ENCODE assay signal across 17 mouse cellular contexts in the genomic region with DNA sequence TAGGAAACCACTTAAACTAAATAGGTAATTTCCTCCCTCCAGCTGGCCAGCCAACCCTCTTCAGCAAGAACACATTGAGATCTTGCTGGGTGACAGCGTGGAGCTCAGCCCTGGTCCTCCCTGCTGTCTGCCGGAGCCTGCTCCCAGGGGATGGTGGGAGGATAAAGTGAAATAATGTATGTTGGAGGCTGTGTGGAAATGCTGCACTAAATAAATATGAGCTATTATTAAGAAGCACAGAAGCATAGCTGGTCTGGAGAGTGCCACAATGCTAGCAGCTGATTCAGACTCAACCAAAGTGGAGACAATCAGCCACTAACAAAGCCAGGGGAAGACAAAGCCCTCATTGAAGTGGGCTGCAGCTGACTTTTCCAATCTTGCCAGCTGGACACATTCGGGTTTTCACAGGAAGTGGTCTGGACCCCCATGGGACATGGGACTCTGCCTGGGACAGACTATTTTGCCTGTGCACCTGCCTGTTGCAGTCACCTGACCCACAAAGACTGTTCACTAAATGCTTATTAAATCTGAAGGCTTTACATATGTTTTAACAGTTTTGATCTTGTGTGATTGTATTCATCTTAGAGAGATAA.
A peak's percentile ranks its signal among the peaks of the same experiment; 100 is the strongest.
DNase-seq lines count a peak whose midpoint lies in the region; ATAC-seq lines count a peak whose summit lies in the region.
"Had no signal": no experiment of that assay in that cellular context is flagged by ENCODE, and none has a peak within 500 bp of the region (broad histone marks: within the 10 kb centered on the region; RNA-seq: fewer than 3 reads in every experiment).

No protein-coding gene starts in this region.

- H3K9ac ChIP-seq in neural tube, embryonic 11.5 days (ENCODE audit: low read length): no peak overlapping the region
- no peak overlapping the region for H3K9ac ChIP-seq in neural tube, embryonic 15.5 days (replicated peaks)
- no peak overlapping the region for H3K9ac ChIP-seq in midbrain, embryonic 13.5 days (replicated peaks)
- H3K9ac ChIP-seq: liver, embryonic 12.5 days; lung, embryonic 15.5 days had no signal

- no peak overlapping the region for H3K4me2 ChIP-seq in neural tube, embryonic 11.5 days (ENCODE audit: low read depth)
- no peak overlapping the region for H3K4me2 ChIP-seq in neural tube, embryonic 15.5 days
- no peak overlapping the region for H3K4me2 ChIP-seq in midbrain, embryonic 13.5 days (replicated peaks)
- H3K4me2 ChIP-seq: heart, embryonic 11.5 days; liver, embryonic 12.5 days; lung, embryonic 15.5 days had no signal

- DNase-seq in heart, adult 11 months: peak; percentile 66
- no peak for DNase-seq in heart, postnatal 10 days
- peak; percentile 13 for DNase-seq in neural tube, embryonic 11.5 days (ENCODE audit: low spot score)
- DNase-seq in layer of hippocampus, postnatal 25 days (ENCODE audit: extremely low spot score in 1 of 2, low spot score in 1 of 2): no peak
- DNase-seq: adrenal gland, postnatal 25 days; cerebellum, adult 9-11 months; gastrocnemius, postnatal 36 days; layer of hippocampus, postnatal 36 days; right cerebral cortex, adult 18-20 months; thymus, adult 18-20 months had no signal

- H3K27ac ChIP-seq in neural tube, embryonic 11.5 days (ENCODE audit: low read depth, low read length): no peak overlapping the region
- H3K27ac ChIP-seq in neural tube, embryonic 15.5 days (replicated peaks): no peak overlapping the region
- no peak overlapping the region for H3K27ac ChIP-seq in midbrain, embryonic 13.5 days
- H3K27ac ChIP-seq: liver, embryonic 12.5 days; lung, embryonic 15.5 days; macrophage had no signal

- intact Hi-C loops in heart, postnatal 10 days (cut with DNase I): no loop called here

- no peaks in the 10 kb centered on the region for H3K36me3 ChIP-seq in neural tube, embryonic 11.5 days (ENCODE audit: control insufficient read depth, insufficient read depth, low read length)
- H3K36me3 ChIP-seq in neural tube, embryonic 15.5 days: no peaks in the 10 kb centered on the region
- no peaks in the 10 kb centered on the region for H3K36me3 ChIP-seq in midbrain, embryonic 13.5 days
- H3K36me3 ChIP-seq: liver, embryonic 12.5 days; lung, embryonic 15.5 days had no signal

- H3K9me3 ChIP-seq in neural tube, embryonic 11.5 days (ENCODE audit: control insufficient read depth, low read length): no peaks in the 10 kb centered on the region
- no peaks in the 10 kb centered on the region for H3K9me3 ChIP-seq in neural tube, embryonic 15.5 days (replicated peaks)
- H3K9me3 ChIP-seq in midbrain, embryonic 13.5 days: no peaks in the 10 kb centered on the region
- H3K9me3 ChIP-seq: liver, embryonic 12.5 days; lung, embryonic 15.5 days had no signal

- WGBS in neural tube, embryonic 11.5 days: 70% methylated on average over 3 of the region's 3 CpGs
- WGBS in neural tube, embryonic 15.5 days: 31% methylated on average over 3 of the region's 3 CpGs
- WGBS in midbrain, embryonic 13.5 days: 39% methylated on average over 3 of the region's 3 CpGs

- no peak for ATAC-seq in neural tube, embryonic 11.5 days (ENCODE audit: insufficient read depth, low FRiP score, low TSS enrichment)
- ATAC-seq in neural tube, embryonic 15.5 days (ENCODE audit: low FRiP score): no peak
- ATAC-seq in midbrain, embryonic 13.5 days: peak; percentile 56; the same call in 1 of the 2 replicates
- ATAC-seq in megakaryocyte, adult 5-6 weeks (ENCODE audit: poor library complexity, severe bottlenecking): no peak
- ATAC-seq: liver, embryonic 12.5 days had no signal

- no peaks in the 10 kb centered on the region for H3K4me1 ChIP-seq in neural tube, embryonic 11.5 days (ENCODE audit: control insufficient read depth, insufficient read depth, low read length)
- no peaks in the 10 kb centered on the region for H3K4me1 ChIP-seq in neural tube, embryonic 15.5 days
- peaks cover 9% of the 10 kb centered on the region; the same call in 1 of the 2 replicates for H3K4me1 ChIP-seq in midbrain, embryonic 13.5 days (replicated peaks)
- H3K4me1 ChIP-seq: liver, embryonic 12.5 days; lung, embryonic 15.5 days had no signal

- no peaks in the 10 kb centered on the region for H3K27me3 ChIP-seq in neural tube, embryonic 11.5 days (ENCODE audit: control insufficient read depth, insufficient read depth, low read length)
- H3K27me3 ChIP-seq in neural tube, embryonic 15.5 days (replicated peaks): no peaks in the 10 kb centered on the region
- H3K27me3 ChIP-seq in midbrain, embryonic 13.5 days: no peaks in the 10 kb centered on the region
- H3K27me3 ChIP-seq: liver, embryonic 12.5 days; lung, embryonic 15.5 days had no signal

- no peak overlapping the region for H3K4me3 ChIP-seq in neural tube, embryonic 11.5 days (ENCODE audit: low read depth, low read length)
- H3K4me3 ChIP-seq in neural tube, embryonic 15.5 days (replicated peaks): no peak overlapping the region
- H3K4me3 ChIP-seq in midbrain, embryonic 13.5 days (replicated peaks): no peak overlapping the region
- H3K4me3 ChIP-seq: liver, embryonic 12.5 days; lung, embryonic 15.5 days had no signal

Comparison
In these comparisons a context has a peak if more than half of its experiments do, and no peak if none do; other contexts are left out.
1. DNase-seq: peak in heart, adult 11 months (single experiment) and neural tube, embryonic 11.5 days (single experiment); none in heart, postnatal 10 days (0 of 2) and layer of hippocampus, postnatal 25 days (0 of 2).